Mouse (Mus musculus) monocyte, adult 5-6 weeks (primary cell): ENCODE data around the gene 1700021F05Rik. TPM values are rescaled to one million over a fixed set of nuclear protein-coding genes. Genes with fewer than 3 reads are reported as not detected.

Source experiments
- total RNA-seq: library from RNA; stranded (forward); fragments of 200-1000, 200-491, 200-594 nt; gene quantifications from 3 replicates; pipeline ENCODE4 v1.2.3, GENCODE M21; 2017

1700021F05Rik gene
- total RNA-seq, 1 experiment from 2014 or later: 51.9 TPM

Other genes with a start within 250 kb of the 1700021F05Rik start
- gene Bend3, start 62.2 kb downstream of the 1700021F05Rik start, total RNA-seq: 1.4 to 6.0 TPM (median 1.5 TPM) in 3 replicates
- 2.1 to 13.0 TPM (median 8.4 TPM) in 3 replicates for gene Gm9803, start 16.9 kb downstream of the 1700021F05Rik start, total RNA-seq
- 46.3 to 319 TPM (median 299 TPM) in 3 replicates for gene Cd24a, start 37.3 kb upstream of the 1700021F05Rik start, total RNA-seq